Mouse (Mus musculus): ENCODE results near the gene Vamp4.
A peak's percentile ranks its signal among the peaks of the same experiment; 100 is the strongest.

The Vamp4 gene

DNA sequence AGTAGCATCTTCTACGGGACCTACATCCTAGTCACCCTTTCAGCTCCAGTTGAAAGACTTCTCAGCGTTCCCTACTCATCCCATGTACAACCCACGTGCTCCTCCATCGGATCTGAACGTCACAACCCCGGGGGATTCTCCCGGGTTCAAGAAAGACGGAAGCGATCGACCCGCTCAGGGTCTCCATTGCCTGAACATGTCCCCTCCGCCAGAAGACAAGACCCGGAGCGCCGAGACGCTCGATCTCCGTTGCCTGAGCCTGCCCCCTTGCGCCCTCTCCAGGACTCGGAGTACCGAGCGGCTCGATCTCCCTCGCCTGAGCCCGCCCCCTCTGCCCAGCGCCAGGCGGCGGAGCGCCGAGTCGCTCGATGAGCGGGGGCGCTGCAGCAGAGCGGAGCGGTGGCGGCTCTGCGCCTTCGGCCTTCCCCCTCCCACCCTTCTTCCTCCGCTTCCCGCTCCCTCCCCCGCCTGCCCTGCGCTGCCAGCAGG is at the start of gene Vamp4:
TSS of gene Vamp4 (plus strand) at position 256 of the 489 bp plus-strand sequence.
- DNase-seq (ENCODE audit: low spot score in 2 of 2): peak; percentile 80 to 82

DNA sequence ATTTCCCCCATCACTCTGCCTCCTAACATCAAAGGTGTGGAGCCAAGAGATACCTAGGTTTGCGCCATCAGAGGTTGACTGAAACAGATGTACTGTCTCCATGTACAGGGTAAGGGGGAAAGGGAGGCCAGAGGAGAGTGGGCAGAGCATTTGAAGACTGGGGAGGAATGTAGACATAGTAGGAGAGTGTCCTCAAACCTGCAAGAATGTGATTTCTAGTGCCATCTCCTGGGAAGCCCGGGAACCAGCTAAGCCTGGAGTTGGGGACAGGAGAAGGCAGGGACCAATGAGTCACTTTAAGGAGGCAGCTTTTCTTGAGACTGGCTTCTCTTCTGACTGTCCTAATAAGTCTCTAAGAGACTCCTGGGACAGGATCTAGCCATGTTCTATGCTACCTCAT is 40.7 kb upstream of the Vamp4 start:
- no peak for DNase-seq (ENCODE audit: low spot score in 2 of 2)

DNA sequence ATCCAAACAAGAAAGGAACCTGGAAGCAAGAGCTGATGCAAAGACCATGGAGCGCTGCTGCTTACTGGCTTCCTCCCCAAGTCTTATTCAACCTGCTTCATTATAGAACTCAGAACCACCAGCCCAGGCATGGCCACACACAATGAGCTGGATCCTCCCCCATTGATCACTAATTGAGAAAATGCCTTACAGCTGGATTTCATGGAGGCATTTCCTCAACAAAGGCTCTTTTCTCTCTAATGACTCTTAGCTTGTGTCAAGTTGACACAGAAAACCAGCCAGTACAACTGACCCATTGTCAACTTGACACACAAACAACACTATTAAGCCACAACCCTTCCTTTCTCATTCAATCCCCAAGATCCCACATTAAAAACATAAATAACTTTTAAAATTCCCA is 39.6 kb upstream of the Vamp4 start:
- DNase-seq (ENCODE audit: low spot score in 2 of 2): no peak

DNA sequence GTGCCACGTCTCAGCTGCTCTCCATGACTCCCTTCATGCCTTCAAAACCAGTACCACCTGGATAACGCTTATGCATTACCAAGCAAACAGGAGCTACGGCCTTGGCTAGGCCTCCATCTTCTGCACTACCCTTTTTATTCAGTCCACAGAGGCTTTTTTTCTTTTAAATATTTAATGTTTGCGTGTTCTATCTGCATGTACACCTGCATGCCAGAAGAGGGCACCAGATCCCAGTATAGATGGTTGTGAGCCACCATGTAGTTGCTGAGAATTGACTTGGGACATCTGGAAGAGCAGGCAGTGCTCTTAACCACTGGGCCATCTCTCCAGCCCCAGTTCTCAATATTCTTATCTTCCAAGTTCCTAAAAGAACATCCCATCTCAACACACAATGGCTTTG is 38.7 kb upstream of the Vamp4 start:
- DNase-seq (ENCODE audit: low spot score in 2 of 2): no peak

- no peak for DNase-seq (ENCODE audit: low spot score in 2 of 2)
Observed at GRCm38 (mm10) chr1:162532330-162532729, 38.0 kb upstream of the Vamp4 start.

DNA sequence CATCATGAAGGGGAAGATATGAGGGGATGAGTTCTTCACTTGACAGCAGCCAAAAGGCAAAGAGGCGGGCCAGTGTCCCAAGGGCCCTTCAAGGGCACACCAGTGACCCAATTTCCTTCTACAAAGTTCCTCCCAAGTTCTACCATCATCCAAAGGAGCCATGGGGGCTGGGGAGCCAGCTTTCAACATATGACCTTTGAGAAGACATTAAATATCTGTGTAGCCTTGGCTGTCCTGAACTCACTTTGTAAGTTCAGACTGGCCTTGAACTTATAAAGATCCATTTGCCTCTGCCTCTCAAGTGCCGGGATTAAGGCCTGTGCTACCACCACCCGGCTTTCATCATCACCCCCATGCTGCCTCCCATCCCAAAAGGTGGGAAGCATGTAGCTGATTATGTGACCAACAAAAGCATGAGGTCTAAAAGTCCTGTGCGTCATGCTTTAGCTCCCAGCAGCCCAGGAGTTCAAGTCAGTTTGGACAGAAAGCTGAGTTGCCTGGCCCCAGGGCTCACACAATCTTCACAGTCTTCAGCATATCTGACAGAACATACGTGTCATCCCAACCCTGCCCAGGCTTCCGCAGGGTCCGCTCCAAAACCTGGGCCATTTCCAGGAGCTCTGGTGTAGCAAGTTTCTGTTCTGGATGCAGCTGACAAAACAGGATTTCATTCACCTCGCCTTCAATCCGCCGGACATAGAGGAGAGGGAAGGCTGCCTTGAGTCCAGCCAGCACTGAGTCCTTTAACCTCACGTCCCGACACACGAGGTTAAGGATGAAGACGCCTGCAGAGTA is 36.4 kb upstream of the Vamp4 start:
- DNase-seq (ENCODE audit: low spot score in 2 of 2): no peak

- DNase-seq (ENCODE audit: low spot score in 2 of 2): no peak
Observed at GRCm38 (mm10) chr1:162543231-162543630, 27.1 kb upstream of the Vamp4 start.

DNA sequence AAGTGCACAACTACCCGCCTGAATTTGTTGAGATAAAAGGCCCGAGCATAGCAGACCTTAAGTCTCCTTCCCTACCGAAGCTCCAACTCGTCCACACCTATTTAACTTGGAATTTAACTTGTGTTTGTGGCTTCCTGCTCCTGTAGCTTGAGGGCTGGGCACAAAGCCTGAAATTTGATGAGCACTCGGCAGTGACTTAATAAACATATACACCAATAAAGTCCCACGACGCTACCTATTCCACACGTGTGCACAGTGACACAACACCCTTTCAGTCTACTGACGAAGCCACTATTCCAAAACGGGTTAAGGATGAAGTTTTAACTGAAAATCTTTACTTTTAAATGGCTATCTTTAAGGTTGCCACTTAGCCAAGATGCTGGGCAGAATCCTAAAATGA is 22.7 kb upstream of the Vamp4 start:
- DNase-seq (ENCODE audit: low spot score in 2 of 2): no peak

DNA sequence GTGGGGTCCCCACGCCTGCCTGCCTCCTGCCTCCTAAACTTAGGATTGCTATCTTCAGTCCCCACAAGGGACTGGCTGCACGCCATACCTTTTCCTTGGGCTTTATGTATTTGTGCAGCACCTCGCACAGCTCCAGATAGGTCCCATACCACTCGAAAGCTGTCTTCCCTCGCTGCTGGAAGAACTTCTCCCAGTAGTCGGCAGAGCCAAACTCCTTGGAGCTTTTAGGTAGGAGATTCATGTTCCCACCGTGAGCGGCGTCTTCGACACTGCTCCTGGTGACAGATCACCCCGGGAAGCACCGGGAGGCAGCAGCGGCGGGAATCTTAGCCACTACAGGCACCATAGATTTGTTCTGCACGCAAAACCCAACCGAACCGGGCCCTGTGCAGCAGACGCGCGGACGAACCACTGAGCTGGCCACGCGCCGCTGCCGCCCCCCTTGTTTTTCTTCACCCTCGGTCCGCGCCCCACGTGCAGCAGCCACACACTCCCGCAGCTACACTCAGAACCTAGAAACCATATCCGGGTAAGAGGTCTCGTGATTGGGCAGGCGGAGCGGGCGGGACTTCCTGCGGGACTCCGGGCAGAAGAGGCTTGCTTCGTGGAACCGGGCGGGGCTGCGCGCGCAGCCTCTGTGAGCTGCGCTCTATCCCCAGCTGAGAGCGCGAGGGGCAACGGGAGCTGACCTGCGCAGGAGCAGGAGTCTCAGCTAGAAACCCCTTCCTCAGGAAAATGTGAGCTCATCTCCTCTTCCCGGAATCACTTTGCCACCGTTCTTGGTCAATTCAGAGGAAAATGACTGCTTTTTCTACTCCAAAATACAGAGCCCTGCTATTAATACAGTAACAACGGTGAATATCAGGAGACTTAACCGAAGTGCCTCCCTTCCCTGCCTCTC is 22.0 kb upstream of the Vamp4 start, which contains the start of gene Mettl13:
TSS of gene Mettl13 (minus strand) at position 536 of the 901 bp plus-strand sequence.
- DNase-seq (ENCODE audit: low spot score in 2 of 2): peak; percentile 68 to 75

GRCm38 (mm10) chr1:162548917-162549613 is 21.2 kb upstream of the Vamp4 start:
- no peak for DNase-seq (ENCODE audit: low spot score in 2 of 2)

GRCm38 (mm10) chr1:162549615-162550283 is 20.6 kb upstream of the Vamp4 start:
- no peak for DNase-seq (ENCODE audit: low spot score in 2 of 2)

- no peak for DNase-seq (ENCODE audit: low spot score in 2 of 2)
Observed at GRCm38 (mm10) chr1:162552956-162553355, 17.4 kb upstream of the Vamp4 start.

GRCm38 (mm10) chr1:162554193-162554592 is 16.1 kb upstream of the Vamp4 start:
- no peak for DNase-seq (ENCODE audit: low spot score in 2 of 2)

DNA sequence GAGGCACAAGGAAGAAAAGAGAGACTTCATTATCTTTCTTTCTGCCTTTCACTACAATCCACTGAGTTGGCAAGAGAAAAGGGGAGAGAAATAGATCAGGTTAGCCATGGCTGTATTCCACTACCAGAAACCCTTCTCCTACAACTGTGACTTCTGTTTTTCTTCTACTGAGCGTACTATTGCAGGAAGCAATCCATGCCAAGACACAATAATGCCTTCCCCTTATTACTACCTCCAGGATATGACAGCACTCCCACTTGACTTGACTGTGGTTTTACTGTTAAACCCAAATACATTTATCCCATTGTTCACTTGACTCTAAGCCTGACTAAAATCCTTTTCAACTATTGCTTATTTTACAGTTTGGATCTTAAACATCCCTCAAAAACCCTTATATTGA is 7.1 kb upstream of the Vamp4 start:
- DNase-seq (ENCODE audit: low spot score in 2 of 2): no peak

- no peak for DNase-seq (ENCODE audit: low spot score in 2 of 2)
Observed at GRCm38 (mm10) chr1:162564992-162565391, 5.3 kb upstream of the Vamp4 start.

DNA sequence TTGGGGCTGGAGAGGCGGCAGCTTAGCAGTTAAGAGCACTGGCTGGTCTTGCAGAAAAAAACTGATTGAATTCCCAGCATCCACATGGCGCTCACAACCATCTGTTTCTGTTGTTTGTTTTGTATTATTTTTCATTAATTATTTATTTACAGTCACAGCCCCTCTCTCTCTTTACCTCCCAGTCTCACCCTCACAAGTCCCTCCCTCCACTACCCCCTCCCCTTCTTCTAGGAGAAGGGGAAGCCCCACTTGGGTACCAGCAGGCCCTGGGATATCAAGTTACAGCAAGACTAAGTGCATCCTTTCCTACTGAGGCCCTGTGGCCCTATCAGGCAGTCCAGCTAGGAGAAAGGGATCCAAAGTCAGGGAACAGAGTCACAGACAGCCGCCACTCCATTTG is 3.0 kb upstream of the Vamp4 start:
- no peak for DNase-seq (ENCODE audit: low spot score in 2 of 2)

- DNase-seq (ENCODE audit: low spot score in 2 of 2): peak in 1 of 2 experiments; percentile 29
Observed at GRCm38 (mm10) chr1:162570931-162571601, 751 bp downstream of the Vamp4 start.

DNA sequence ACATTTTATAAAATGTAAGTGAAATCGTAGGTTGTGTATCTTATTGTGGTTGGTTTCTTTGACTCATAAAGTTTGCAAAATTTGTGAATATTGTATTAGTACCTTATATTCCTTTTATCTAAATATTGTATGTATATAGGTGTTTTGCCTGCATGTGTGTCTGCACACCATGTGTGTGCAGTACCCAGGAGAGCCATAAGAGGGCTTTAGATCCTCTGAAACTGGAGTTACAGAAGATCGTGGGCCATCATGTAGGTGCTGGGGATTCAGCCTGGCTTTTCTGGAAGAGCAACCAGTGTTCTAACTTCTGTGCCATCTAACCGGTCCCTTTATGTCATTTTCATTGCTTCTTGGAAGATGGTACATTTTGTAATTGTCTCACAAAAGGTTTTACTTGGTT is 4.8 kb downstream of the Vamp4 start:
- DNase-seq (ENCODE audit: low spot score in 2 of 2): no peak

- no peak for DNase-seq (ENCODE audit: low spot score in 2 of 2)
Observed at GRCm38 (mm10) chr1:162582884-162583283, 12.6 kb downstream of the Vamp4 start.

GRCm38 (mm10) chr1:162586282-162586681 is 16.0 kb downstream of the Vamp4 start:
- no peak for DNase-seq (ENCODE audit: low spot score in 2 of 2)

DNA sequence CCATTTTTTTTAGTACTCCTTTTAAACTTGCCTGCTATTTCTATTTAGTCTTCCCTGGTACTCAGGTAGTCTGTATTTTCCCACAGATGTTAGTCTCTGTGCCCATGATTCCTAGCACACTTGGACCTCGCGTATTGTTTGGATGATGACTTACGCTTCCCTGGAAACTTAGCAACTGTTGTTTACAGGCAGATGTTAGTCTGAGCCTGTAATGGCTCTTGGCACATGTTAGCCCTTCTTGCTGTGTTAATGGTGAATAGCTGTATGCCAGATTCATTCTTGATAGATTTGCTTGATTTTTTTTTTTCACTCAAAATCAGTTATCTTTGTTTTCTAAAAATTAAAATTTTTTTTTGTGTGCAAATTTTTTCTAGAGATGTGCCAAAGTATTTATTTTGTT is 18.3 kb downstream of the Vamp4 start:
- DNase-seq (ENCODE audit: low spot score in 2 of 2): no peak

Measured in frontal cortex, postnatal 25 days (tissue).